Mouse (Mus musculus): ENCODE measurements around the gene Gprc6a. TPM values are rescaled to one million over a fixed set of nuclear protein-coding genes. Genes with fewer than 3 reads are reported as not detected.

Gene Gprc6a
- polyA plus RNA-seq, 1 experiment from 2014 or later = 0.11 TPM

DNA sequence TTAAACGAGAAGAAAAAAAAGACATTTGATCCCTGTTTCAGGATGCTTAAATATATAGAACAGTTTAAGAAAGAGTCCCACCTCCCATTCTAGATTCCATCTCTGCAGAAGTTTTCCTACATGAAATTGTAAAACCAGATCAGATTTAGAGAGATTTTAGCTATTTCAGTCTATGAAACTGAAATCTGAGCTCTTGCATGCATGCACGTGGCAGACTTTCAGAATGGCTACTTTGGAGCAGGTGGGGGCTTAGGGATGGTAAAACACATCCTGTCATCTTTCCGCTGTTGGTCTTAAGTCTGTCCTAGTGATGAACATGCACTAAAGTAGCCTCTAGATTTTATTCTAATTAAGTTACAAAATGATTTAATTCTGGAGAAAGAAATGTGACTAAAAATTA, 10.1 kb downstream of the Gprc6a start:
- Histone ChIP-seq H3K27ac (ENCODE audit: low read depth, low read length) (no peak overlapping the region), H3K4me1 (ENCODE audit: control insufficient read depth, insufficient read depth, low read length) (no peaks in the 10 kb centered on the region), H3K9ac (ENCODE audit: low read length) (no peak overlapping the region), H3K4me2 (no peak overlapping the region), H3K4me3 (ENCODE audit: low read depth, low read length) (no peak overlapping the region), H3K27me3 (ENCODE audit: control insufficient read depth, insufficient read depth, low read length) (no peaks in the 10 kb centered on the region), H3K9me3 (ENCODE audit: control insufficient read depth, low read length) (no peaks in the 10 kb centered on the region), H3K36me3 (ENCODE audit: control insufficient read depth, insufficient read depth, low read length) (no peaks in the 10 kb centered on the region)
- no peak for DNase-seq (ENCODE audit: low spot score, missing footprints)
- no peak for ATAC-seq (ENCODE audit: low FRiP score)
- WGBS = 89% methylated on average over 3 of the region's 3 CpGs

DNA sequence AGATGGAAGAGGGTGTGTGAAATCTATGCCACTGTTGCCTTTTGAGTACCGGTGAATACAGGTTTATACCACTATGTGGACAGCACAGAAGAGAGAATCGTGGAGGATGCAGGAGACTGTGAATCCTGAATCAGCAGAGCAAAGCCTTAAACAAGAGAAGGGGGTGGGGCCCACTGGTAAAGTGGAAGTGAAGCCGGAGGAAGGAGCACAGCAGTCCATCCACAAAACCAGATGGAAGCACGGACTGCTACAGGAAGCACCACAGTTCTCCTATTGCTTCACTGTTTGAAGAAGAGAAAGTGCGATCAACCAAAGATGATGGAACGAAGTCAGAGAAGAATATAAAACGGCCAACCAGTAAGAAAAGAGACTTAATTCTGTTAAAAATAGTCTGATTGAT, 11.1 kb downstream of the Gprc6a start:
- Histone ChIP-seq H3K4me2 (no peak overlapping the region), H3K36me3 (ENCODE audit: control insufficient read depth, insufficient read depth, low read length) (no peaks in the 10 kb centered on the region), H3K27ac (ENCODE audit: low read depth, low read length) (no peak overlapping the region), H3K9ac (ENCODE audit: low read length) (no peak overlapping the region), H3K4me1 (ENCODE audit: control insufficient read depth, insufficient read depth, low read length) (no peaks in the 10 kb centered on the region), H3K4me3 (ENCODE audit: low read depth, low read length) (no peak overlapping the region), H3K9me3 (ENCODE audit: control insufficient read depth, low read length) (no peaks in the 10 kb centered on the region), H3K27me3 (ENCODE audit: control insufficient read depth, insufficient read depth, low read length) (no peaks in the 10 kb centered on the region)
- 50% methylated on average over 7 of the region's 7 CpGs for WGBS
- ATAC-seq (ENCODE audit: low FRiP score) (no peak), DNase-seq (ENCODE audit: low spot score, missing footprints) (no peak)

DNA sequence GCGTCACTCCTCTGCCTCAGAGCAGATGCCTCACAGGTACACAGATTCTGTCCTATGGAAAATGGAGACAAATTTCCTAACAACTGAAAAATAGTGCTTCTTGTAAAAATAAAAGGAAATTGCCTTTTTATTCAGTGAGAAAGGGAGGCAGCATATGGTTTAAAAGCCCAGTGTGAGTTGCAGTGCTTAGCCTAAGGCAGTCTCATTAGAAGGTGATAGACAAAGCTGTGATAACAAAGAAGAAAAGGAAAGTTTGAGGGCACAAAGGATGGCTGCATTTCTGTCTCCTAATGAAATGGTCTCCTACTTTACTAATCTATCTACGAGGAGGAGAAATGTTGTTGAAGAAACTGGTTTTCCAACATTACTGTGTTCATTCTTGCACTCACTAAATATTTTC, 12.7 kb downstream of the Gprc6a start:
- DNase-seq (ENCODE audit: low spot score, missing footprints) (no peak), ATAC-seq (ENCODE audit: low FRiP score) (no peak)
- H3K27ac ChIP-seq (ENCODE audit: low read depth, low read length) = no peak overlapping the region
- H3K9ac ChIP-seq (ENCODE audit: low read length) = no peak overlapping the region
- 81% methylated on average over 2 of the region's 2 CpGs for WGBS
- no peaks in the 10 kb centered on the region for H3K4me1 ChIP-seq (ENCODE audit: control insufficient read depth, insufficient read depth, low read length)
- no peak overlapping the region for H3K4me2 ChIP-seq
- H3K4me3 ChIP-seq (ENCODE audit: low read depth, low read length) = no peak overlapping the region
- H3K9me3 ChIP-seq (ENCODE audit: control insufficient read depth, low read length) = no peaks in the 10 kb centered on the region
- H3K36me3 ChIP-seq (ENCODE audit: control insufficient read depth, insufficient read depth, low read length) = no peaks in the 10 kb centered on the region
- no peaks in the 10 kb centered on the region for H3K27me3 ChIP-seq (ENCODE audit: control insufficient read depth, insufficient read depth, low read length)

DNA sequence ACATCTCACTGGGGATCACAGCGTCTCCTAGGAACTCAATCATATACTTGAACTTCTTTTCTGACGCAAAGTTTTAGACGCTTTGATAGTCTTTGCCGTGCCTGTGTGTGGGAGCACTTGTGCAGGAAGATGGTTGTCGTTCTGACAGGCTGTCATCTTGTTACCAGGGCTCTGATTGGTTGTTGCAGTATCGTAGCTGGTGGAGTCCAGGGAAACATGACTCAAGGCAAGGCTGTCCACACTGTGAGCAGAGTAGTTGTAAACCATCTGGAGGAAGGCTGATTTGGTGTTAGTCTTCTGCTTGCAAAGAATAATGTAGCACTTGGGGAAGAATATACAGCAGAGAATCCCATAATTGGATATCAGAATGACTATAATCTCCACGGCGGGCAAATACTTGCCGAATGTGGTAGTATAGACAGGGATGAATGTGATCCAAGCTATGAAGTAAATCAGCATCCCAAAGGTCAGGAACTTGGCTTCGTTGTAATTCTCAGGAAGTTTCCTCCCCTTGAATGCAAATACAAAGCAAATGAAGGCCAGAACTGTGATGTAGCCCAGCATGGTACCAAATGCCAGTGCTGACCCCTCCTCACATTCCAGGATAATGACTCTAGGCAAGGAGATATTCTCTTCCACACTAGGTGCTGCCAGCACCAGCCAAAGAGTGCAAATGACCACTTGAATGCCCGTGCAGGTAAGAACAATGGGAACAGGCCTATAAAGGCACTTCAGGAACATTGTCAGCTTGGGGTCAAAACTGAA, 16.3 kb downstream of the Gprc6a start:
- no peak overlapping the region for H3K4me3 ChIP-seq (ENCODE audit: low read depth, low read length)
- no peak overlapping the region for H3K9ac ChIP-seq (ENCODE audit: low read length)
- no peak overlapping the region for H3K4me2 ChIP-seq
- no peaks in the 10 kb centered on the region for H3K36me3 ChIP-seq (ENCODE audit: control insufficient read depth, insufficient read depth, low read length)
- 78% methylated on average over 11 of the region's 11 CpGs for WGBS
- H3K27ac ChIP-seq (ENCODE audit: low read depth, low read length) = no peak overlapping the region
- no peak for ATAC-seq (ENCODE audit: low FRiP score)
- H3K27me3 ChIP-seq (ENCODE audit: control insufficient read depth, insufficient read depth, low read length) = no peaks in the 10 kb centered on the region
- no peaks in the 10 kb centered on the region for H3K4me1 ChIP-seq (ENCODE audit: control insufficient read depth, insufficient read depth, low read length)
- DNase-seq (ENCODE audit: low spot score, missing footprints) = no peak
- H3K9me3 ChIP-seq (ENCODE audit: control insufficient read depth, low read length) = no peaks in the 10 kb centered on the region

- no peaks in the 10 kb centered on the region for H3K4me1 ChIP-seq (ENCODE audit: control insufficient read depth, insufficient read depth, low read length)
- H3K4me3 ChIP-seq (ENCODE audit: low read depth, low read length) = no peak overlapping the region
- DNase-seq (ENCODE audit: low spot score, missing footprints) (peak; percentile 47), ATAC-seq (ENCODE audit: low FRiP score) (no peak)
- H3K9ac ChIP-seq (ENCODE audit: low read length) = no peak overlapping the region
- no peak overlapping the region for H3K4me2 ChIP-seq
- no peaks in the 10 kb centered on the region for H3K9me3 ChIP-seq (ENCODE audit: control insufficient read depth, low read length)
- WGBS = 79% methylated on average over 3 of the region's 3 CpGs
- no peaks in the 10 kb centered on the region for H3K27me3 ChIP-seq (ENCODE audit: control insufficient read depth, insufficient read depth, low read length)
- H3K36me3 ChIP-seq (ENCODE audit: control insufficient read depth, insufficient read depth, low read length) = no peaks in the 10 kb centered on the region
- no peak overlapping the region for H3K27ac ChIP-seq (ENCODE audit: low read depth, low read length)
Observed at GRCm38 (mm10) chr10:51613421-51613820, 17.8 kb downstream of the Gprc6a start.

- no peak for ATAC-seq (ENCODE audit: low FRiP score)
Observed at GRCm38 (mm10) chr10:51611969-51612682, 19.1 kb downstream of the Gprc6a start.

GRCm38 (mm10) chr10:51609741-51610425, 21.4 kb downstream of the Gprc6a start:
- no peaks in the 10 kb centered on the region for H3K27me3 ChIP-seq (ENCODE audit: control insufficient read depth, insufficient read depth, low read length)
- H3K9ac ChIP-seq (ENCODE audit: low read length) = no peak overlapping the region
- 80% methylated on average over 4 of the region's 4 CpGs for WGBS
- H3K36me3 ChIP-seq (ENCODE audit: control insufficient read depth, insufficient read depth, low read length) = no peaks in the 10 kb centered on the region
- ATAC-seq (ENCODE audit: low FRiP score) (no peak), DNase-seq (ENCODE audit: low spot score, missing footprints) (no peak)
- H3K4me3 ChIP-seq (ENCODE audit: low read depth, low read length) = no peak overlapping the region
- H3K27ac ChIP-seq (ENCODE audit: low read depth, low read length) = no peak overlapping the region
- H3K9me3 ChIP-seq (ENCODE audit: control insufficient read depth, low read length) = no peaks in the 10 kb centered on the region
- no peak overlapping the region for H3K4me2 ChIP-seq
- no peaks in the 10 kb centered on the region for H3K4me1 ChIP-seq (ENCODE audit: control insufficient read depth, insufficient read depth, low read length)

More at GRCm38 (mm10) chr10:51611969-51612682, 19.1 kb downstream of the Gprc6a start:
- no peak for DNase-seq (ENCODE audit: low spot score, missing footprints)
- H3K9ac ChIP-seq (ENCODE audit: low read length) = no peak overlapping the region
- H3K27ac ChIP-seq (ENCODE audit: low read depth, low read length) = no peak overlapping the region
- H3K9me3 ChIP-seq (ENCODE audit: control insufficient read depth, low read length) = no peaks in the 10 kb centered on the region
- H3K36me3 ChIP-seq (ENCODE audit: control insufficient read depth, insufficient read depth, low read length) = no peaks in the 10 kb centered on the region
- WGBS = 78% methylated on average over 9 of the region's 9 CpGs
- no peaks in the 10 kb centered on the region for H3K27me3 ChIP-seq (ENCODE audit: control insufficient read depth, insufficient read depth, low read length)
- H3K4me2 ChIP-seq = no peak overlapping the region
- H3K4me3 ChIP-seq (ENCODE audit: low read depth, low read length) = no peak overlapping the region
- H3K4me1 ChIP-seq (ENCODE audit: control insufficient read depth, insufficient read depth, low read length) = no peaks in the 10 kb centered on the region

DNA sequence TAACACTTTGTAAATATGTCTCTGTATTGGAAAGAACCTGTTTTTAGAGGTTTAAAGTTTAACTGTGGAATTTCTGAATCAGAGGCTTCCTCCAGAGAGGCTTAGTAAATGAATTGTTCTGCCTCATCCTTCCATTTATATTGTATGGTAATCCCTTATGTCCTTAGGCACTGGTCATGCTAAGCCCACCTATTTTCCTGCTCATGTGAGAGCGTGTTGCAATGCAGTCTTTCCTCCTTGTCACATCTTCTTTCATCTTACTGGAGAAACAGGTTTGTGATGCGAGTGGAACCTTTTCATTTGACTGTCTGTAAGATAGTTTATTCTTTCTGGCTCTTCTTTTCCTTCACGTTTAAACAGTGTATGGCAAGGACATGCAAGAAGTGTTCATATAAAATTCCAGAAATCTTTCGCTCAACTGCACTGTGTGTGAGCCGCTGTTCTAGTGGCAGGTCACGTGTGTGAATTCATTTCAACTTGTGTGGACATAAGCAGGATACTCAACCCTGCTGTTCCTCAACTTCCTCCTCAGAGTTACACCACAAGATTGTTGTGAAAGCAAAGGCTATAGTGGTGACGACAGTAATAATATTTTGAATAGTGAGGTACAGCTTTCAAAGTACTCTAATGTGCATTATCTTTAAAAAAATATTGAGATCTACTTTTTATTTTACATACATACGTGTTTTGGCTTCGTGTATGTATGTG, 34.2 kb downstream of the Gprc6a start:
- WGBS = 85% methylated on average over 9 of the region's 9 CpGs
- Histone ChIP-seq H3K36me3 (ENCODE audit: control insufficient read depth, insufficient read depth, low read length) (no peaks in the 10 kb centered on the region), H3K4me1 (ENCODE audit: control insufficient read depth, insufficient read depth, low read length) (no peaks in the 10 kb centered on the region), H3K4me3 (ENCODE audit: low read depth, low read length) (no peak overlapping the region), H3K9me3 (ENCODE audit: control insufficient read depth, low read length) (no peaks in the 10 kb centered on the region), H3K27me3 (ENCODE audit: control insufficient read depth, insufficient read depth, low read length) (no peaks in the 10 kb centered on the region), H3K27ac (ENCODE audit: low read depth, low read length) (no peak overlapping the region), H3K4me2 (no peak overlapping the region), H3K9ac (ENCODE audit: low read length) (no peak overlapping the region)
- no peak for DNase-seq (ENCODE audit: low spot score, missing footprints)
- ATAC-seq (ENCODE audit: low FRiP score) = no peak

All from midbrain, embryonic 11.5 days (tissue).